Mouse (Mus musculus) CD4-positive, CD25-positive, alpha-beta regulatory T cell, adult 2 months (primary cell): ENCODE data around the gene Tex37.

Source experiments
- DNase-seq: peaks from one replicate; pipeline ENCODE4 v3.0.0-alpha.2; 2012; ENCODE audit warnings: low read depth, low spot score

The Tex37 gene

GRCm38 (mm10) chr6:70887993-70888392, 30.7 kb downstream of the Tex37 start:
- no peak for DNase-seq

DNA sequence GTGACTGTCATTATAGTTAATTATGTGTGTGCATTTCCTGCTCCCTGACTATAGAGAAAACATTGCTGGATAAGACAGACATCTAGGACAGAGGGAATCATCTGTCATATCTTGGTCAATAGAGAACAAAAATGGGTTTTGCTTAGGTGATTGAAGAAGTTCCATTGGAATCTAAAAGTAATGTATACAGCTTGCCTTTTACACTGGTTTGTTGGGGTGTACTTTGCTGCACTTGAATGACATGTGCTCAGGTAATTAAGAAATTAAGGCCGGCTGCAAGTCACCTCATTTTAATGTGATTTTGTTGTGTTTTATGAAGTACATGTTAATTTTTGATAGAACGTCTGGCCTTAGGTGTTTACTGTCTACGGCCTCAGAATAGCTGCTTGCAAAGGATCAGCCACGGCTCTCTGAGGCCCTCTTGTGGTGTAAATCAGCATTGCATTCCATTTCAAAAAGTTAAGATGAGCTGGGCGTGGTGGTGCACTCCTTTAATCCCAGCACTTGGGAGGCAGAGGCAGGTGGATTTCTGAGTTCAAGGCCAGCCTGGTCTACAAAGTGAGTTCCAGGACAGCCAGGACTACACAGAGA, 37.9 kb downstream of the Tex37 start:
- DNase-seq: peak; percentile 88

GRCm38 (mm10) chr6:70875017-70875416, 43.7 kb downstream of the Tex37 start:
- no peak for DNase-seq

GRCm38 (mm10) chr6:70874035-70874775, 44.5 kb downstream of the Tex37 start:
- DNase-seq: peak; percentile 53

DNA sequence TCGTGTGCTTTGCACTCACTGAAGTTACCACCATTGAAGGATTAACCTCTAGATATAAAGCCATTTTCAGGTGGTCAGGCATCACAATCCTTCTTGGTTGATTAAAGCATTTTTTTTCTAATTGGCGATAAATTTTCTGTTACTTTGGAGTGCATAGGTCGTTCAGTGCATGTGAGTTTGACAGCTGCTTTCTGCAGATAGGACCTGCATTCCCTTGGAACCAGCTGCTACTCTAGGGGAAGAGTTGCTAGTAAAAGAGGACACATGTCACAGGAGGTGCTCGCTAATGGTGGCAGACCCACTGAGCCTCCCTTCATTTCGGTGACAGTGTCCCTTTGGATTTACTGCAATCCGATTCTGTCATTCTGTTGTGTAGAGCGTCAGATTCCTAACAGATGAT, 46.2 kb downstream of the Tex37 start:
- DNase-seq: no peak

- peak; percentile 85 for DNase-seq
Observed at GRCm38 (mm10) chr6:70872128-70872527, 46.6 kb downstream of the Tex37 start.

GRCm38 (mm10) chr6:70871511-70871980, 47.2 kb downstream of the Tex37 start:
- peak; percentile 55 for DNase-seq

GRCm38 (mm10) chr6:70867297-70867696, 51.4 kb downstream of the Tex37 start:
- DNase-seq: no peak

GRCm38 (mm10) chr6:70866761-70867160, 52.0 kb downstream of the Tex37 start:
- no peak for DNase-seq

GRCm38 (mm10) chr6:70864285-70864684, 54.4 kb downstream of the Tex37 start:
- no peak for DNase-seq
